Mouse (Mus musculus) hindbrain, postnatal 0 days (tissue): ENCODE results near the gene Fgfr2. TPM values are rescaled to one million over a fixed set of nuclear protein-coding genes. Genes with fewer than 3 reads are reported as not detected.
A peak's percentile ranks its signal among the peaks of the same experiment; 100 is the strongest.

ENCODE experiments used
- ATAC-seq: fragments of 200-750 bp; cut with Nextera tagmentation; 2 replicates; pipeline ENCODE4 v1.8.0; 2017; ENCODE audit warnings: mild to moderate bottlenecking, moderate TSS enrichment, moderate library complexity
- DNase-seq: peaks from one replicate; pipeline ENCODE4 v3.0.0-alpha.2; 2015; ENCODE audit warnings: low spot score
- H3K27ac ChIP-seq: fragments of 300-500 bp; sonication (generic); 2 replicates; pipeline ENCODE4 v1.5.1; 2014; ENCODE audit warnings: mild to moderate bottlenecking
- H3K27me3 ChIP-seq: fragments of 300-500 bp; sonication (generic); 2 replicates; pipeline ENCODE4 v1.6.1; 2014; ENCODE audit warnings: low read length, mixed read lengths; ENCODE audit not compliant: insufficient read depth
- H3K36me3 ChIP-seq: fragments of 300-500 bp; sonication (generic); 2 replicates; pipeline ENCODE4 v1.6.1; 2014; ENCODE audit warnings: low read length, mixed read lengths; ENCODE audit not compliant: insufficient read depth
- H3K4me1 ChIP-seq: fragments of 300-500 bp; sonication (generic); 2 replicates; pipeline ENCODE4 v1.6.1; 2014; ENCODE audit warnings: antibody characterized with exemption, low read length, mixed read lengths; ENCODE audit not compliant: insufficient read depth
- H3K4me2 ChIP-seq: fragments of 300-500 bp; sonication (generic); 2 replicates; pipeline ENCODE4 v1.6.1; 2014; ENCODE audit warnings: low read depth, mild to moderate bottlenecking, low read length, moderate library complexity, mixed read lengths
- H3K4me3 ChIP-seq: fragments of 300-500 bp; sonication (generic); 2 replicates; pipeline ENCODE4 v1.5.1; 2014; ENCODE audit warnings: low read length
- H3K9ac ChIP-seq: fragments of 300-500 bp; sonication (generic); replicated peaks from 2 replicates; pipeline ENCODE4 v1.6.1; 2014; ENCODE audit warnings: mild to moderate bottlenecking, low read length, moderate library complexity, mixed read lengths
- H3K9me3 ChIP-seq: fragments of 300-500 bp; sonication (generic); 2 replicates; pipeline ENCODE4 v1.6.1; 2016; ENCODE audit warnings: low read length, mixed read lengths
- CTCF ChIP-seq: IDR thresholded peaks from 2 replicates; pipeline ENCODE4 v1.5.1; 2016; ENCODE audit warnings: antibody characterized with exemption, control low read depth, low read depth
- WGBS: fragments of 180-500 bp; shearing (Covaris S2); extraction: QIAGEN DNeasy Blood & Tissue Kit; methylation state at CpG from one replicate; pipeline ENCODE4 v1.1.7; 2014; 5-methylcytosine and 5-hydroxymethylcytosine counted together
- polyA plus RNA-seq: library from polyadenylated mRNA; unstranded; fragments of >200 nt; fragmentation: Nextera tagmentation; extraction: Ambion mirVana; gene quantifications from 2 replicates; pipeline ENCODE4 v1.2.1, GENCODE M21; 2015
- total RNA-seq: library from RNA; depleted of rRNA; stranded (reverse); fragments of >200 nt; gene quantifications from 2 replicates; pipeline ENCODE4 v1.2.3, GENCODE M21; 2014

Gene Fgfr2
- total and polyA plus RNA-seq, 2 experiments from 2014 or later: 17.3 to 49.0 TPM

GRCm38 (mm10) chr7:130288248-130288647 lies 2834.9 kb downstream of the Fgfr2 start:
- ATAC-seq: no peak
- Histone ChIP-seq H3K36me3 (no peaks in the 10 kb centered on the region), H3K9me3 (no peaks in the 10 kb centered on the region), H3K4me3 (no peak overlapping the region), H3K4me2 (no peak overlapping the region), H3K4me1 (peaks cover 11% of the 10 kb centered on the region), H3K27ac (no peak overlapping the region), H3K9ac (no peak overlapping the region), H3K27me3 (no peaks in the 10 kb centered on the region)
- DNase-seq: no peak
- 61% methylated on average over 7 of the region's 7 CpGs for WGBS
- no peak for TF ChIP-seq CTCF

GRCm38 (mm10) chr7:130278738-130279705 lies 2844.1 kb downstream of the Fgfr2 start:
- H3K4me2 ChIP-seq: no peak overlapping the region
- DNase-seq (no peak), ATAC-seq (no peak)
- no peak for TF ChIP-seq CTCF
- no peak overlapping the region for H3K4me3 ChIP-seq
- no peak overlapping the region for H3K9ac ChIP-seq
- H3K36me3 ChIP-seq: no peaks in the 10 kb centered on the region
- H3K4me1 ChIP-seq: no peaks in the 10 kb centered on the region
- no peaks in the 10 kb centered on the region for H3K9me3 ChIP-seq
- no peaks in the 10 kb centered on the region for H3K27me3 ChIP-seq
- WGBS: 57% methylated on average over 19 of the region's 19 CpGs
- H3K27ac ChIP-seq: no peak overlapping the region

- Histone ChIP-seq H3K4me2 (no peak overlapping the region), H3K27me3 (no peaks in the 10 kb centered on the region), H3K9ac (no peak overlapping the region), H3K4me3 (no peak overlapping the region), H3K4me1 (no peaks in the 10 kb centered on the region), H3K36me3 (no peaks in the 10 kb centered on the region), H3K9me3 (no peaks in the 10 kb centered on the region), H3K27ac (no peak overlapping the region)
- DNase-seq (no peak), ATAC-seq (0 out of 2 replicates have a peak, but pooled peaks have one; percentile 5)
- 0 out of 2 replicates have a peak, but pooled peaks have one; percentile 1 for TF ChIP-seq CTCF
- 33% methylated on average over 11 of the region's 11 CpGs for WGBS
Observed at GRCm38 (mm10) chr7:130278000-130278737, 2845.0 kb downstream of the Fgfr2 start.

- Histone ChIP-seq H3K27ac (no peak overlapping the region), H3K4me3 (no peak overlapping the region), H3K4me1 (no peaks in the 10 kb centered on the region), H3K4me2 (no peak overlapping the region), H3K9me3 (no peaks in the 10 kb centered on the region), H3K27me3 (no peaks in the 10 kb centered on the region), H3K9ac (no peak overlapping the region), H3K36me3 (no peaks in the 10 kb centered on the region)
- DNase-seq: peak; percentile 86
- 12% methylated on average over 16 of the region's 16 CpGs for WGBS
- TF ChIP-seq CTCF: peak; percentile 96
- peak; percentile 35; the same call in 1 of the 2 replicates for ATAC-seq
Observed at GRCm38 (mm10) chr7:130273265-130273664, 2849.9 kb downstream of the Fgfr2 start.

GRCm38 (mm10) chr7:130270807-130271206 lies 2852.3 kb downstream of the Fgfr2 start:
- Histone ChIP-seq H3K9ac (no peak overlapping the region), H3K36me3 (no peaks in the 10 kb centered on the region), H3K4me2 (no peak overlapping the region), H3K9me3 (no peaks in the 10 kb centered on the region), H3K27me3 (no peaks in the 10 kb centered on the region), H3K27ac (no peak overlapping the region), H3K4me1 (no peaks in the 10 kb centered on the region), H3K4me3 (no peak overlapping the region)
- no peak for ATAC-seq
- DNase-seq: peak; percentile 22
- peak; percentile 56 for TF ChIP-seq CTCF
- WGBS: 79% methylated on average over 5 of the region's 5 CpGs

GRCm38 (mm10) chr7:130269124-130269867 lies 2853.9 kb downstream of the Fgfr2 start:
- ATAC-seq (no peak), DNase-seq (no peak)
- Histone ChIP-seq H3K9ac (no peak overlapping the region), H3K9me3 (no peaks in the 10 kb centered on the region), H3K36me3 (no peaks in the 10 kb centered on the region), H3K4me2 (no peak overlapping the region), H3K4me3 (no peak overlapping the region), H3K27me3 (no peaks in the 10 kb centered on the region), H3K27ac (no peak overlapping the region), H3K4me1 (peaks cover 1% of the 10 kb centered on the region; the same call in 1 of the 2 replicates)
- WGBS: 38% methylated on average over 16 of the region's 16 CpGs
- peak; percentile 20; the same call in 1 of the 2 replicates for TF ChIP-seq CTCF
